Mouse (Mus musculus) hindbrain, embryonic 16.5 days (tissue): ENCODE results near the gene Rin2. TPM values are rescaled to one million over a fixed set of nuclear protein-coding genes. Genes with fewer than 3 reads are reported as not detected.

Experiments
- ATAC-seq: fragments of 200-750 bp; cut with Nextera tagmentation; 2 replicates; pipeline ENCODE4 v1.8.0; 2017; ENCODE audit warnings: moderate TSS enrichment, moderate library complexity
- H3K27ac ChIP-seq: fragments of 300-500 bp; sonication (generic); 2 replicates; pipeline ENCODE4 v1.5.1; 2014; ENCODE audit warnings: low read depth, mild to moderate bottlenecking, control low read depth, low read length, moderate library complexity
- H3K27me3 ChIP-seq: fragments of 300-500 bp; sonication (generic); replicated peaks from 2 replicates; pipeline ENCODE4 v1.6.1; 2014; ENCODE audit warnings: low read length; ENCODE audit not compliant: control insufficient read depth, insufficient read depth
- H3K36me3 ChIP-seq: fragments of 300-500 bp; sonication (generic); 2 replicates; pipeline ENCODE4 v1.6.1; 2014; ENCODE audit warnings: mild to moderate bottlenecking, low read length, moderate library complexity, mixed read lengths; ENCODE audit not compliant: control insufficient read depth, insufficient read depth
- H3K4me1 ChIP-seq: fragments of 300-500 bp; sonication (generic); 2 replicates; pipeline ENCODE4 v1.6.1; 2014; ENCODE audit warnings: low read depth, low read length; ENCODE audit not compliant: control insufficient read depth, insufficient read depth
- H3K4me2 ChIP-seq: fragments of 300-500 bp; sonication (generic); 2 replicates; pipeline ENCODE4 v1.6.1; 2014; ENCODE audit warnings: mild to moderate bottlenecking, low read length, control low read depth, moderate library complexity
- H3K4me3 ChIP-seq: fragments of 300-500 bp; sonication (generic); 2 replicates; pipeline ENCODE4 v1.5.1; 2014; ENCODE audit warnings: mild to moderate bottlenecking, low read length, control low read depth, moderate library complexity
- H3K9ac ChIP-seq: fragments of 300-500 bp; sonication (generic); 2 replicates; pipeline ENCODE4 v1.6.1; 2014; ENCODE audit warnings: low read depth, mild to moderate bottlenecking, control low read depth, low read length, moderate library complexity
- H3K9me3 ChIP-seq: fragments of 300-500 bp; sonication (generic); 2 replicates; pipeline ENCODE4 v1.6.1; 2014; ENCODE audit warnings: mild to moderate bottlenecking, low read length, moderate library complexity; ENCODE audit not compliant: control insufficient read depth
- WGBS: fragments of 180-500 bp; shearing (Covaris S2); extraction: QIAGEN DNeasy Blood & Tissue Kit; methylation state at CpG from one replicate; pipeline ENCODE4 v1.1.7; 2014; 5-methylcytosine and 5-hydroxymethylcytosine counted together
- polyA plus RNA-seq: library from polyadenylated mRNA; unstranded; fragments of >200 nt; fragmentation: Nextera tagmentation; extraction: Ambion mirVana; gene quantifications from 2 replicates; pipeline ENCODE4 v1.2.1, GENCODE M21; 2015

Rin2 gene
- polyA plus RNA-seq, 1 experiment from 2014 or later = 14.6 TPM

- H3K9ac ChIP-seq = no peak overlapping the region
- no peaks in the 10 kb centered on the region for H3K4me1 ChIP-seq
- ATAC-seq = no peak
- H3K27ac ChIP-seq = no peak overlapping the region
- WGBS = 83% methylated on average over 10 of the region's 10 CpGs
- no peaks in the 10 kb centered on the region for H3K27me3 ChIP-seq
- H3K36me3 ChIP-seq = peaks cover 2% of the 10 kb centered on the region; the same call in 1 of the 2 replicates
- no peak overlapping the region for H3K4me2 ChIP-seq
- no peaks in the 10 kb centered on the region for H3K9me3 ChIP-seq
- no peak overlapping the region for H3K4me3 ChIP-seq
Measured at GRCm38 (mm10) chr2:145849170-145849905, 174.3 kb downstream of the Rin2 start.

- Histone ChIP-seq H3K27me3 (no peaks in the 10 kb centered on the region), H3K36me3 (peaks cover 2% of the 10 kb centered on the region; the same call in 1 of the 2 replicates), H3K4me1 (no peaks in the 10 kb centered on the region), H3K4me2 (no peak overlapping the region), H3K27ac (no peak overlapping the region), H3K9me3 (no peaks in the 10 kb centered on the region), H3K4me3 (no peak overlapping the region), H3K9ac (no peak overlapping the region)
- ATAC-seq = no peak
- WGBS = 47% methylated on average over 4 of the region's 4 CpGs
Measured at GRCm38 (mm10) chr2:145850779-145851178, 175.8 kb downstream of the Rin2 start.

- no peak overlapping the region for H3K27ac ChIP-seq
- 94% methylated on average over 9 of the region's 9 CpGs for WGBS
- H3K36me3 ChIP-seq = no peaks in the 10 kb centered on the region
- no peaks in the 10 kb centered on the region for H3K9me3 ChIP-seq
- H3K27me3 ChIP-seq = no peaks in the 10 kb centered on the region
- no peak overlapping the region for H3K9ac ChIP-seq
- H3K4me3 ChIP-seq = no peak overlapping the region
- no peak for ATAC-seq
- H3K4me1 ChIP-seq = peaks cover 17% of the 10 kb centered on the region
- H3K4me2 ChIP-seq = no peak overlapping the region
Measured at GRCm38 (mm10) chr2:145855831-145856230, 180.8 kb downstream of the Rin2 start.

- Histone ChIP-seq H3K36me3 (no peaks in the 10 kb centered on the region), H3K4me2 (no peak overlapping the region), H3K4me3 (no peak overlapping the region), H3K9me3 (no peaks in the 10 kb centered on the region), H3K9ac (no peak overlapping the region), H3K27me3 (no peaks in the 10 kb centered on the region), H3K27ac (no peak overlapping the region), H3K4me1 (peaks cover 17% of the 10 kb centered on the region)
- WGBS = 62% methylated on average over 8 of the region's 8 CpGs
- no peak for ATAC-seq
Measured at GRCm38 (mm10) chr2:145857864-145858263, 182.8 kb downstream of the Rin2 start.

- Histone ChIP-seq H3K4me2 (peak overlapping the region; percentile 60), H3K4me3 (no peak overlapping the region; the same call in 1 of the 2 replicates), H3K9me3 (no peaks in the 10 kb centered on the region), H3K36me3 (no peaks in the 10 kb centered on the region), H3K9ac (peak overlapping the region; percentile 64), H3K27ac (peak overlapping the region; percentile 78), H3K27me3 (no peaks in the 10 kb centered on the region), H3K4me1 (peaks cover 17% of the 10 kb centered on the region)
- ATAC-seq = peak; percentile 13
- 35% methylated on average over 7 of the region's 7 CpGs for WGBS
Measured at GRCm38 (mm10) chr2:145859442-145859931, 184.5 kb downstream of the Rin2 start.

GRCm38 (mm10) chr2:145859932-145860801 is 185.2 kb downstream of the Rin2 start:
- peak; percentile 90 for ATAC-seq
- Histone ChIP-seq H3K9ac (peak overlapping the region; percentile 64), H3K9me3 (no peaks in the 10 kb centered on the region), H3K27ac (peak overlapping the region; percentile 78), H3K36me3 (no peaks in the 10 kb centered on the region), H3K4me1 (peaks cover 17% of the 10 kb centered on the region), H3K27me3 (no peaks in the 10 kb centered on the region), H3K4me3 (peak overlapping the region; percentile 37), H3K4me2 (peak overlapping the region; percentile 60)
- 6% methylated on average over 40 of the region's 40 CpGs for WGBS

- WGBS = 45% methylated on average over 8 of the region's 8 CpGs
Measured at GRCm38 (mm10) chr2:145861193-145862123, 186.4 kb downstream of the Rin2 start.

GRCm38 (mm10) chr2:145862206-145862817 is 187.3 kb downstream of the Rin2 start:
- ATAC-seq = no peak
- WGBS = 34% methylated on average over 10 of the region's 10 CpGs
- H3K9me3 ChIP-seq = no peaks in the 10 kb centered on the region; the same call in 1 of the 2 replicates
- H3K4me1 ChIP-seq = peaks cover 17% of the 10 kb centered on the region
- peak overlapping the region; percentile 60 for H3K4me2 ChIP-seq
- 0 out of 2 replicates have a peak, but pooled peaks cover 4% of the 10 kb centered on the region for H3K36me3 ChIP-seq
- peak overlapping the region; percentile 1; the same call in 1 of the 2 replicates for H3K9ac ChIP-seq
- peak overlapping the region; percentile 32; the same call in 1 of the 2 replicates for H3K27ac ChIP-seq
- H3K4me3 ChIP-seq = peak overlapping the region; percentile 37
- H3K27me3 ChIP-seq = no peaks in the 10 kb centered on the region

More at GRCm38 (mm10) chr2:145861193-145862123, 186.4 kb downstream of the Rin2 start:
- Histone ChIP-seq H3K36me3 (no peaks in the 10 kb centered on the region), H3K4me3 (peak overlapping the region; percentile 37), H3K27me3 (no peaks in the 10 kb centered on the region), H3K27ac (peak overlapping the region; percentile 78), H3K9me3 (no peaks in the 10 kb centered on the region), H3K4me1 (peaks cover 17% of the 10 kb centered on the region), H3K9ac (peak overlapping the region; percentile 64), H3K4me2 (peak overlapping the region; percentile 60)
- ATAC-seq = no peak
